Mouse (Mus musculus) stomach, embryonic 14.5 days (tissue): ENCODE measurements at regions not wholly inside any gene's neighbourhood (a gene's known extent, or its start where the extent isn't known, plus 50 kb on each side); places are given as distances from the start of the nearest gene placed in this dataset.
A peak's percentile ranks its signal among the peaks of the same experiment; 100 is the strongest.

ENCODE experiments used
- ATAC-seq: fragments of 200-750 bp; cut with Nextera tagmentation; 2 replicates; pipeline ENCODE4 v1.8.0; 2017; ENCODE audit warnings: low read depth, moderate TSS enrichment; ENCODE audit not compliant: insufficient number of reproducible peaks, insufficient read depth, low FRiP score
- H3K27ac ChIP-seq: fragments of 300-500 bp; sonication (generic); 2 replicates; pipeline ENCODE4 v1.5.1; 2014; ENCODE audit warnings: mild to moderate bottlenecking, low read length, moderate library complexity, mixed read lengths
- H3K27me3 ChIP-seq: fragments of 300-500 bp; sonication (generic); 2 replicates; pipeline ENCODE4 v1.6.1; 2014; ENCODE audit warnings: low read length, control low read depth, mixed read lengths; ENCODE audit not compliant: control insufficient read depth, insufficient read depth
- H3K36me3 ChIP-seq: fragments of 300-500 bp; sonication (generic); 2 replicates; pipeline ENCODE4 v1.6.1; 2014; ENCODE audit warnings: mild to moderate bottlenecking, control low read depth, low read length, moderate library complexity, mixed read lengths; ENCODE audit not compliant: control insufficient read depth, insufficient read depth
- H3K4me1 ChIP-seq: fragments of 300-500 bp; sonication (generic); 2 replicates; pipeline ENCODE4 v1.6.1; 2014; ENCODE audit warnings: low read length, control low read depth, mixed read lengths; ENCODE audit not compliant: control insufficient read depth, insufficient read depth
- H3K4me2 ChIP-seq: fragments of 300-500 bp; sonication (generic); replicated peaks from 2 replicates; pipeline ENCODE4 v1.6.1; 2014; ENCODE audit warnings: low read depth, low read length, control low read depth
- H3K4me3 ChIP-seq: fragments of 300-500 bp; sonication (generic); 2 replicates; pipeline ENCODE4 v1.5.1; 2014; ENCODE audit warnings: low read depth, low read length, control low read depth
- H3K9ac ChIP-seq: fragments of 300-500 bp; sonication (generic); replicated peaks from 2 replicates; pipeline ENCODE4 v1.6.1; 2014; ENCODE audit warnings: low read depth, mild to moderate bottlenecking, control low read depth, low read length, moderate library complexity, mixed read lengths
- H3K9me3 ChIP-seq: fragments of 300-500 bp; sonication (generic); 2 replicates; pipeline ENCODE4 v1.6.1; 2016; ENCODE audit warnings: low read depth, low read length, control low read depth; ENCODE audit not compliant: control insufficient read depth
- WGBS: fragments of 180-500 bp; shearing (Covaris S2); extraction: QIAGEN DNeasy Blood & Tissue Kit; methylation state at CpG from one replicate; pipeline ENCODE4 v1.1.7; 2014; 5-methylcytosine and 5-hydroxymethylcytosine counted together

GRCm38 (mm10) chrX:75673586-75673919 is 95.5 kb upstream of the Rab39b start:
- Histone ChIP-seq H3K4me1 (no peaks in the 10 kb centered on the region), H3K9me3 (no peaks in the 10 kb centered on the region; the same call in 1 of the 2 replicates), H3K27me3 (no peaks in the 10 kb centered on the region), H3K4me2 (peak overlapping the region; percentile 25), H3K36me3 (no peaks in the 10 kb centered on the region), H3K9ac (0 out of 2 replicates have a peak overlapping the region, but pooled peaks have one; percentile 6), H3K27ac (no peak overlapping the region), H3K4me3 (peak overlapping the region; percentile 5)
- WGBS: 53% methylated on average over 13 of the region's 13 CpGs
- no peak for ATAC-seq

- no peak overlapping the region for H3K27ac ChIP-seq
- no peaks in the 10 kb centered on the region; the same call in 1 of the 2 replicates for H3K9me3 ChIP-seq
- no peak overlapping the region for H3K9ac ChIP-seq
- peak overlapping the region; percentile 5 for H3K4me3 ChIP-seq
- no peaks in the 10 kb centered on the region for H3K36me3 ChIP-seq
- WGBS: 82% methylated on average over 13 of the region's 13 CpGs
- H3K4me2 ChIP-seq: peak overlapping the region; percentile 25
- no peaks in the 10 kb centered on the region for H3K27me3 ChIP-seq
- H3K4me1 ChIP-seq: no peaks in the 10 kb centered on the region
- ATAC-seq: no peak
Observed at GRCm38 (mm10) chrX:75672976-75673375, 94.9 kb upstream of the Rab39b start.

GRCm38 (mm10) chrX:75667636-75668035 is 89.6 kb upstream of the Rab39b start:
- H3K27ac ChIP-seq: no peak overlapping the region
- no peak overlapping the region for H3K4me3 ChIP-seq
- H3K9me3 ChIP-seq: no peaks in the 10 kb centered on the region; the same call in 1 of the 2 replicates
- H3K27me3 ChIP-seq: no peaks in the 10 kb centered on the region
- 90% methylated on average over 4 of the region's 4 CpGs for WGBS
- H3K36me3 ChIP-seq: no peaks in the 10 kb centered on the region
- ATAC-seq: no peak
- no peak overlapping the region for H3K4me2 ChIP-seq
- H3K9ac ChIP-seq: no peak overlapping the region
- H3K4me1 ChIP-seq: no peaks in the 10 kb centered on the region

GRCm38 (mm10) chrX:75643402-75643801 is 65.4 kb upstream of the Rab39b start:
- Histone ChIP-seq H3K9ac (no peak overlapping the region), H3K4me1 (no peaks in the 10 kb centered on the region), H3K36me3 (no peaks in the 10 kb centered on the region), H3K27ac (no peak overlapping the region), H3K4me2 (no peak overlapping the region), H3K9me3 (no peaks in the 10 kb centered on the region), H3K4me3 (no peak overlapping the region), H3K27me3 (no peaks in the 10 kb centered on the region)
- WGBS: 91% methylated on average over 7 of the region's 7 CpGs
- no peak for ATAC-seq
